11 mouse cellular contexts compared by ENCODE assay signal in genomic region chr15:36361522-36362148, GRCm38 (mm10).
DNase-seq lines count a peak whose midpoint lies in the region; ATAC-seq and TF ChIP-seq lines count a peak whose summit lies in the region.
"Had no signal": no experiment of that assay in that cellular context is flagged by ENCODE, and none has a peak within 500 bp of the region (broad histone marks: within the 10 kb centered on the region; RNA-seq: fewer than 3 reads in every experiment).

No protein-coding gene starts in this region.

- H3K4me2 ChIP-seq in heart, embryonic 14.5 days (ENCODE audit: low read length): no peak overlapping the region

- TF ChIP-seq POLR2A in spleen, adult 2 months (IDR thresholded peaks at IDR 0.05; ENCODE audit: low read depth, low read length): no peak
- TF ChIP-seq POLR2A in cerebellum, adult 2 months (IDR thresholded peaks at IDR 0.05; ENCODE audit: borderline replicate concordance, insufficient read depth, low read length): no peak

- no peak overlapping the region for H3K9ac ChIP-seq in heart, embryonic 14.5 days (ENCODE audit: low read length)

- no peaks in the 10 kb centered on the region for H3K9me3 ChIP-seq in heart, embryonic 14.5 days (ENCODE audit: control insufficient read depth, low read length)

- peak overlapping the region; percentile 23 to 61 for H3K27ac ChIP-seq in heart, embryonic 14.5 days (replicated peaks in 1 of 2; ENCODE audit: control insufficient read depth in 1 of 2, insufficient read depth in 1 of 2, low read depth in 2 of 2, low read length in 2 of 2)
- H3K27ac ChIP-seq in spleen, adult 2 months (ENCODE audit: insufficient read depth, low read length): peak overlapping the region; percentile 70; the same call in 1 of the 2 replicates
- H3K27ac ChIP-seq in cerebellum, adult 2 months (ENCODE audit: insufficient read depth, low read length): no peak overlapping the region

- no peak overlapping the region for H3K4me3 ChIP-seq in heart, embryonic 14.5 days (ENCODE audit: control insufficient read depth in 1 of 2, insufficient read depth in 1 of 2, low read depth in 1 of 2, low read length in 2 of 2)
- no peak overlapping the region for H3K4me3 ChIP-seq in spleen, adult 2 months (ENCODE audit: extremely low read depth, insufficient read depth, insufficient read length)
- H3K4me3 ChIP-seq in cerebellum, adult 2 months (replicated peaks; ENCODE audit: insufficient read depth, low read depth, low read length): no peak overlapping the region

- 53% methylated on average over 7 of the region's 7 CpGs for WGBS in heart, embryonic 14.5 days
- WGBS in spleen, adult 2 months: 43% methylated on average over 7 of the region's 7 CpGs
- WGBS in cerebellum, adult 2 months: 42% methylated on average over 7 of the region's 7 CpGs

- H3K4me1 ChIP-seq in heart, embryonic 14.5 days (ENCODE audit: control insufficient read depth in 2 of 2, insufficient read depth in 2 of 2, low read length in 2 of 2): peaks cover 8 to 12% of the 10 kb centered on the region in 2 experiments; a peak in 3 of 4 replicates
- H3K4me1 ChIP-seq in spleen, adult 2 months (ENCODE audit: control insufficient read depth, insufficient read depth, insufficient read length): peaks cover 6% of the 10 kb centered on the region; the same call in 1 of the 2 replicates
- peaks cover 2% of the 10 kb centered on the region; the same call in 1 of the 2 replicates for H3K4me1 ChIP-seq in cerebellum, adult 2 months (ENCODE audit: control insufficient read depth, insufficient read depth, low read length)

- H3K36me3 ChIP-seq in heart, embryonic 14.5 days (ENCODE audit: control insufficient read depth, insufficient read depth, low read length): no peaks in the 10 kb centered on the region
- H3K36me3 ChIP-seq in spleen, adult 2 months (ENCODE audit: control insufficient read depth, insufficient read depth, low read length): no peaks in the 10 kb centered on the region

- ATAC-seq in heart, embryonic 14.5 days (ENCODE audit: insufficient number of reproducible peaks, insufficient read depth, low FRiP score, low read depth): no peak
- ATAC-seq in inflammation-experienced regulatory T-cells, adult 6 months: peak; percentile 12
- ATAC-seq: intestine, postnatal 0 days had no signal

- DNase-seq in heart, adult 8-10 months (ENCODE audit: low spot score): no peak
- no peak for DNase-seq in spleen, adult 2 months (ENCODE audit: low read depth in 1 of 2, low spot score in 2 of 2)
- no peak for DNase-seq in spleen, adult 18-20 months
- peak; percentile 44 for DNase-seq in retina, postnatal 1 day
- DNase-seq in cerebellum, adult 2 months: no peak
- no peak for DNase-seq in right cerebral cortex, adult 2 months (ENCODE audit: low spot score in 2 of 2)
- DNase-seq: adrenal gland, postnatal 14 days; cerebellum, postnatal 36 days had no signal

- no peaks in the 10 kb centered on the region for H3K27me3 ChIP-seq in heart, embryonic 14.5 days (ENCODE audit: control insufficient read depth, insufficient read depth, low read length)
- H3K27me3 ChIP-seq in spleen, adult 2 months (ENCODE audit: control insufficient read depth, insufficient read depth, low read length): no peaks in the 10 kb centered on the region
- no peaks in the 10 kb centered on the region for H3K27me3 ChIP-seq in cerebellum, adult 2 months (ENCODE audit: control insufficient read depth, insufficient read depth, low read length)

- no peak for TF ChIP-seq CTCF in spleen, adult 2 months (IDR thresholded peaks at IDR 0.05; ENCODE audit: extremely low read depth, insufficient read depth, insufficient read length, insufficient replicate concordance)
- no peak for TF ChIP-seq CTCF in cerebellum, adult 2 months (IDR thresholded peaks at IDR 0.05; ENCODE audit: borderline replicate concordance, insufficient read depth, low read depth, low read length)
